Mouse (Mus musculus): ENCODE results near the gene Nwd2. TPM values are rescaled to one million over a fixed set of nuclear protein-coding genes. Genes with fewer than 3 reads are reported as not detected.

Gene Nwd2
- polyA plus RNA-seq, 1 experiment = not detected

DNA sequence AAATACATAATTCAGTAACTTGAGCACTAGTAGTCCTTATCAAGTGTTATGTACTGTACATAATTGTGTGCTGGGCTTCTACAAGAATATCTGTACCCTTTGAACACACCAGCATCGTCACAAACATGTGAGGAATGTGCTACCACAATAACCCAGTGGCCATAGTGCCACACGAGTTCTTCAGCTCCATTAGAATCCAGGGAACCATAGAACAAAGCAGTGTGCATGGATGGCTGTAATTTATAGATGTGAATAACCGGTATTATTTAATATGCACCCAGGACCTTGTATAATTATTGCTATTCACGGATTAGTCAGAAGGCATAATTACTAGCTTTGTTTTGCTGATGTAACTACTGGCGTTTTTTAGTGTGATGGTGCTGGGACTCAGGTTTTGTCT is 48.3 kb downstream of the Nwd2 start:
- no peak overlapping the region for H3K4me3 ChIP-seq (ENCODE audit: insufficient read depth, low read depth, low read length)
- H3K27ac ChIP-seq (replicated peaks; ENCODE audit: low read depth, low read length) = no peak overlapping the region
- no peaks in the 10 kb centered on the region for H3K4me1 ChIP-seq (ENCODE audit: control insufficient read depth, insufficient read depth, insufficient read length, low read length)

DNA sequence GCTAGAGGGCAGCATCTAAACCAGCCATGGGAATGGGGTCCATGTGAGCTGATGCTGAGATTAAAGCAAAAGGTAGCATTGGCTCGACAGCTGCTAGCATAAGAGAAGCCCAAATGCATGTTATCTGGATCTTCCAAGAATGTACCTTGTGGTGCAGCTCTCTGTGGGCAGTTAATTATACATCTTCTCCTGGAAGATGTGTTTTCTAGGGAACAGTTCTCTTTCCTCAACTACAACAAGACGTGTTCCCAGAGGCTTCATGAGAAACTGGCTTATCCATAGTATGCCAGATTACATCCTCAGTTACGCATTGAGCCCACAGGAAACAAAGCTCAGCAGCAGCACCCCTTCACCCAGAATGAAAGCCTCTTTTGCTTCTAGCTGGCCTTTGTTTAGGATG is 80.1 kb downstream of the Nwd2 start:
- Histone ChIP-seq H3K4me3 (ENCODE audit: insufficient read depth, low read depth, low read length) (no peak overlapping the region), H3K27ac (replicated peaks; ENCODE audit: low read depth, low read length) (no peak overlapping the region), H3K4me1 (ENCODE audit: control insufficient read depth, insufficient read depth, insufficient read length, low read length) (no peaks in the 10 kb centered on the region)

GRCm38 (mm10) chr5:63735521-63735920 is 86.6 kb downstream of the Nwd2 start:
- Histone ChIP-seq H3K4me1 (ENCODE audit: control insufficient read depth, insufficient read depth, insufficient read length, low read length) (no peaks in the 10 kb centered on the region), H3K27ac (replicated peaks; ENCODE audit: low read depth, low read length) (no peak overlapping the region), H3K4me3 (ENCODE audit: insufficient read depth, low read depth, low read length) (no peak overlapping the region)

DNA sequence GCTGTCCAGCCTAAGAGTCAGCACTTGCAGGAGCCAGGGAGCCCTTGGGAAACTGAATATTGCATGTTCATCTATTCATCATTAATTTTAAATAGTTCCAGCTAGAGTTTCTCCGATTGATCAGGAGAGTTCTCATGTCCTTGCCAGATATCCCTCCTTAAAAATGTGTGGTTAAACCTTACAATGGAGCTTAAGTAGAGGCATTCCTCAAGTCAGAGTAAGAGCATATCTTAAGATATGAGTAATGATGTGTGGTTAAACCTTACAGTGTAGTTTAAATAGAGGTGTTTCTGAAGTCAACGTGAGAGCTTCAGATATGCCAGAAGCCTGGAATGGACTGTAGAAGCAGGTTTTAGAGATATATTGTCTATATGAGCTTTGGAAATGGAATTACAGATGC is 94.5 kb downstream of the Nwd2 start:
- Histone ChIP-seq H3K4me3 (ENCODE audit: insufficient read depth, low read depth, low read length) (no peak overlapping the region), H3K27ac (replicated peaks; ENCODE audit: low read depth, low read length) (no peak overlapping the region), H3K4me1 (ENCODE audit: control insufficient read depth, insufficient read depth, insufficient read length, low read length) (no peaks in the 10 kb centered on the region)

DNA sequence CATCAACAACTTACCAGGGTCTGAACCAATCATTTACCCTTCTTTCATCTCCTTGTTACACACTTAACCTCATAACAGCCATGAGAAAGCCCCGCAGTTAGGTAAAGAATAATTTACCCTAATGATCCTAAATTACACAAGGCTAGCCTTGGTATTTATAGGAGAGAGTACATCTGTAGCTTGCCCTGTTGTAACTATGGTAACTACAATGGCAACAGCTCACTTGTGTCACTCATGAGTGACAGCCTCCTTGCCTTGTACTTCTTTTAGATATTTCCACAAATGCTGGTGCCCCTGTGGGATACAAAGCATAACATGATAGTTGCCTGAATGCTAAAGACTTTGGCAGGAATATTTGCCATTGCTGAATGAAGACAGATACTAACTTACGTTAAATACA is 99.4 kb downstream of the Nwd2 start:
- H3K4me3 ChIP-seq (ENCODE audit: insufficient read depth, low read depth, low read length) = no peak overlapping the region
- no peaks in the 10 kb centered on the region for H3K4me1 ChIP-seq (ENCODE audit: control insufficient read depth, insufficient read depth, insufficient read length, low read length)
- no peak overlapping the region for H3K27ac ChIP-seq (replicated peaks; ENCODE audit: low read depth, low read length)

GRCm38 (mm10) chr5:63748759-63749158 is 99.9 kb downstream of the Nwd2 start:
- H3K4me3 ChIP-seq (ENCODE audit: insufficient read depth, low read depth, low read length) = no peak overlapping the region
- H3K4me1 ChIP-seq (ENCODE audit: control insufficient read depth, insufficient read depth, insufficient read length, low read length) = no peaks in the 10 kb centered on the region
- no peak overlapping the region for H3K27ac ChIP-seq (replicated peaks; ENCODE audit: low read depth, low read length)

DNA sequence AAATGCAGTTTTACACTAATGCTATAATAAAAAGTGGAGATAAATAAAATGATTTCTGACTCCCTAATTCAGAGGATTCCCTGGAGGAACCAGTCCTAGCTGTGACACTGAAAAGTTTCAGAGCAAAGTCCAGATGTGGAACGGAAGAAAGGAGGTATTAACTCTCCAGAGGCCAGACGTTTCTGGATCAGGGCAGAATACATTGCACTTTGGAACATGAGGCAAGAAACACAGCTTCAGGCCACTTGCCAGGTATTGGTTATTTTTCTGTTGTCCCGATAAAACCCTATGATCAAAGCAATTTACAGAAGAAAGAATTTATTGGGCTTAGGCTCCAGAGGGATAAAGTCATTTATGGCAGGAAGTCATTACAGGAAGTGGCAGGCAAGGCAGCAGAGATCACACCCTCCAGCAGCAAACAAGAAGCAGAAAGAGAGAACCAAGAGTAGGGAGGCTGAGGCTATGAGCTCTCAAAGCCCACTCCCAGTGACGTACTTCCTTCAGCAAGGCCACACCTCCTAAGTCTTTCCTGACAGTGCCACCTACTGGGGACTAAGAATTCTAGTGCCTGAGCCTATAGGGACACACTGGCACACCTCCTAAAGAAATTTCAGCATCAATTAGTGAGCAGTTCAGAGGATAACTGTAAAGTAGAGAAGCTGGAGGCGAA is 106.3 kb downstream of the Nwd2 start:
- H3K4me1 ChIP-seq (ENCODE audit: control insufficient read depth, insufficient read depth, insufficient read length, low read length) = no peaks in the 10 kb centered on the region
- H3K27ac ChIP-seq (replicated peaks; ENCODE audit: low read depth, low read length) = no peak overlapping the region

DNA sequence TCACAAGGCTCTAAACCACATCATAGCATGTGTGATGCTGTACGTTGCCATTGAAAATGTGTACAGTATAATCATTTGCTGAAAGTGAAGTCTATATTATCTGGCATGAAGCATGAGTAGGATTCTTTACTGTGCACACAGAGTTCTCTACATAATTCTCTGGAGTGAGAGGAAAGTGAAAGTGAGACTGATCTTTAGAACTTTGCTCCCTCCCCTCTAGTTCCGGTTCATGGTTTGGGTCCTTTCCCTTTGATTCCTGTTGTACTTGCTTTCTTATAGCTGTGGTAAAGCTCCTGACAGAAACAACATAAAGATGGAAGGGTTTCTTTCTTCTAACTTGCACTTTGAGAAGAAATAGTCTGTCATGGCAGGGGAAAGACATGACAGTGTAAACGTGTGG is 107.0 kb downstream of the Nwd2 start:
- Histone ChIP-seq H3K4me1 (ENCODE audit: control insufficient read depth, insufficient read depth, insufficient read length, low read length) (no peaks in the 10 kb centered on the region), H3K27ac (replicated peaks; ENCODE audit: low read depth, low read length) (no peak overlapping the region), H3K4me3 (ENCODE audit: insufficient read depth, low read depth, low read length) (no peak overlapping the region)

More for the DNA sequence above, 106.3 kb downstream of the Nwd2 start:
- H3K4me3 ChIP-seq (ENCODE audit: insufficient read depth, low read depth, low read length) = no peak overlapping the region

GRCm38 (mm10) chr5:63765886-63766285 is 117.0 kb downstream of the Nwd2 start:
- no peak overlapping the region for H3K4me3 ChIP-seq (ENCODE audit: insufficient read depth, low read depth, low read length)
- H3K4me1 ChIP-seq (ENCODE audit: control insufficient read depth, insufficient read depth, insufficient read length, low read length) = no peaks in the 10 kb centered on the region
- no peak overlapping the region for H3K27ac ChIP-seq (replicated peaks; ENCODE audit: low read depth, low read length)

- Histone ChIP-seq H3K4me3 (ENCODE audit: insufficient read depth, low read depth, low read length) (no peak overlapping the region), H3K27ac (replicated peaks; ENCODE audit: low read depth, low read length) (no peak overlapping the region), H3K4me1 (ENCODE audit: control insufficient read depth, insufficient read depth, insufficient read length, low read length) (no peaks in the 10 kb centered on the region)
Measured at GRCm38 (mm10) chr5:63766715-63767114, 117.8 kb downstream of the Nwd2 start.

DNA sequence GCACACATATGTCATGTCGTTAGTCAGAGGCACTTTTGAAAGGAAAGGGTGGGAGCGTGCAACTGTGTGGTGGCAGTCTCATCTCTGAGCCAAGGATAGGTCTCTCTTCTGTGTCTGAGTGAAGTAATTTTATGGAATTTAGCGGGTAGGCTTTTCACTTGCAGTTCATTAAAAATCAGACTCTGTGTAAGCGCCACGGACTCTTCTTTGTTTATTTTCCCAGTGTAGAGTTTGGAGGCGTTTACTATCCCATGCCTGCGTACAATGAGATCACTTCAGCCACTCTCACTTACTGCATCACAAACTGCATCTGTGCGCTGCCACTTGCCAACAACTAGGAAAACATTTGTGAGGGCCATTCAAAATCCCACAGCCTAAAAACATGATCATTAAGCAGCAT is 118.6 kb downstream of the Nwd2 start:
- no peak overlapping the region for H3K27ac ChIP-seq (replicated peaks; ENCODE audit: low read depth, low read length)
- H3K4me3 ChIP-seq (ENCODE audit: insufficient read depth, low read depth, low read length) = no peak overlapping the region
- no peaks in the 10 kb centered on the region for H3K4me1 ChIP-seq (ENCODE audit: control insufficient read depth, insufficient read depth, insufficient read length, low read length)

DNA sequence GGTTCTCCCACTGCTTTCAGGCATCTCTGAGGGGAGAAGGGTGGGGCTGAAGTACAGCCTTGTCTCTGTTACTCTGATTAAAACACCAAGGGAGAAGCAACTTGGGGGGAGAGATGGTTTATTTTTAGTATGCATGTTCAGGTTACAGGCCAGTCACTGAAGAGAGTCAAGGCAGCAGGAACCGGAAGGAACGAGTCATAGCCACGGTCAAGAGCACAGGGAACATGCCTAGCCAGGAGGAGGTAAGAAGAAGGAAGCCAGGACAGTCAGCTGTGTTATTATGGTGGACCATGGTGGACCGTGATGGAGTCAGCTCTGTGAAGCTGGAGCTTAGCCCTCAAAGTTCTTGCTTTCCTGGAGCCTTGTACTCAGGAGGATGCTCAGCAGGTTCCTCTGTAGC is 119.3 kb downstream of the Nwd2 start:
- Histone ChIP-seq H3K27ac (replicated peaks; ENCODE audit: low read depth, low read length) (no peak overlapping the region), H3K4me1 (ENCODE audit: control insufficient read depth, insufficient read depth, insufficient read length, low read length) (no peaks in the 10 kb centered on the region)

DNA sequence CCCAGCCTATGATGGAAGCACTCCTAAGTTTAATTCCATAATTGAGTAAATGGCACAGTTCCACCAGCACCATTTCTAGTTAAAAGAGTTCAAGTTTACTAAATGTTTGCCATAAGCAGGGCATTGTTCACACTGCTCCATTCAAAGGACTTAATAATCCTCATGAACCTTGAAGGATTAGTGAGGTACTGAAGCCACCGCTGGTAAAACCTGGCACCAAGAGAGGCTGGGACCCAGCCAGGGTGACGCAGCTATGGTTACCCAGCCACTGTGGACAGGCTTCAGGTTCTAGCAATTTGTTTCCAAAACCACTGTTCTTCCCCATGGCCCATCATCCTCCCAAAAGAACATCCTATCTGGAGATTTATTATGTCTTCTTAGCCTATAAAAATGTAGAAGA is 124.1 kb downstream of the Nwd2 start:
- no peak overlapping the region for H3K27ac ChIP-seq (replicated peaks; ENCODE audit: low read depth, low read length)
- H3K4me3 ChIP-seq (ENCODE audit: insufficient read depth, low read depth, low read length) = no peak overlapping the region
- no peaks in the 10 kb centered on the region for H3K4me1 ChIP-seq (ENCODE audit: control insufficient read depth, insufficient read depth, insufficient read length, low read length)

More for the DNA sequence above, 119.3 kb downstream of the Nwd2 start:
- no peak overlapping the region for H3K4me3 ChIP-seq (ENCODE audit: insufficient read depth, low read depth, low read length)

- Histone ChIP-seq H3K4me1 (ENCODE audit: control insufficient read depth, insufficient read depth, insufficient read length, low read length) (no peaks in the 10 kb centered on the region), H3K27ac (replicated peaks; ENCODE audit: low read depth, low read length) (no peak overlapping the region), H3K4me3 (ENCODE audit: insufficient read depth, low read depth, low read length) (no peak overlapping the region)
Measured at GRCm38 (mm10) chr5:63773603-63774002, 124.7 kb downstream of the Nwd2 start.

GRCm38 (mm10) chr5:63788156-63788826 is 139.4 kb downstream of the Nwd2 start:
- Histone ChIP-seq H3K4me3 (ENCODE audit: insufficient read depth, low read depth, low read length) (no peak overlapping the region), H3K4me1 (ENCODE audit: control insufficient read depth, insufficient read depth, insufficient read length, low read length) (no peaks in the 10 kb centered on the region), H3K27ac (replicated peaks; ENCODE audit: low read depth, low read length) (no peak overlapping the region)

GRCm38 (mm10) chr5:63811819-63812508 is 163.1 kb downstream of the Nwd2 start, which contains the start of gene 0610040J01Rik:
0610040J01Rik (plus strand) TSS chr5:63812363.
- Histone ChIP-seq H3K27ac (replicated peaks; ENCODE audit: low read depth, low read length) (no peak within 1 kb of the TSS), H3K4me3 (ENCODE audit: insufficient read depth, low read depth, low read length) (peak within 1 kb of the TSS; percentile 40), H3K4me1 (ENCODE audit: control insufficient read depth, insufficient read depth, insufficient read length, low read length) (no peaks in the 10 kb centered on the region)

Data from brown adipose tissue, adult 24 weeks (tissue).